Mouse (Mus musculus) embryo, embryonic 11 days (tissue): ENCODE results near the gene Lyrm2.

ENCODE experiments used
- DNase-seq: peaks from one replicate; pipeline ENCODE4 v3.0.0-alpha.2; 2015

Lyrm2 gene

DNA sequence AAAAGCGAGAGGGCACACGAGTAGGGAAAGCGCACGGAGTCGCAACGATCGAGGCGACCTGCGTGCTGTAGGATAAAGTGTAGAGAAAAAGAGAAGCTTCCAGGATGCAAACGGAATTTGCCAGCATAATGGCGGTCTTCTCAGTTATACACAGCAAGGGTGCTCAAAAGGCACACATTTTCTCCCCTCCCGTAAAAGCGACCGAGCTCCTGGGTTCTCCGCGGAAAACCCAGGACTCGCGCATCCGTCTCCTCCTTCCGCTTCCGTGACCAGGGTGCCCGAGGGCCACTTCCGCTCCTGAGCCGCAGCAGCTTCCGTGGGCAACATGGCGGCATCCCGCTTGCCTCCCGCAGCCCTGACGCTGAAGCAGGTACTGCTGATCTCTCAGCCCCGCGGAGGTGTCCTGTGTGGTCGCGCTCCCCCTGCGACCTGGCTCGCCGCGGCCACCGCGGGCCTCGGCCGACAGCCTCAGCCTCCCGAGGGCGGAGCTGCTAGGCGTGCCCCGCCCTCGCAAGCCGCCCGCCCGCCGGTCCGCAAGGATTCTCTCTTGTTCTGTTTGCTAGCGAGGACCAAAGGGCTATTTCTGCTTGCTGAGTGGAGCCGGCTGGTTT, at the start of gene Lyrm2:
TSS of gene Lyrm2 (plus strand) at position 288 of the 611 bp plus-strand sequence.
- DNase-seq, result peak; percentile 91

DNA sequence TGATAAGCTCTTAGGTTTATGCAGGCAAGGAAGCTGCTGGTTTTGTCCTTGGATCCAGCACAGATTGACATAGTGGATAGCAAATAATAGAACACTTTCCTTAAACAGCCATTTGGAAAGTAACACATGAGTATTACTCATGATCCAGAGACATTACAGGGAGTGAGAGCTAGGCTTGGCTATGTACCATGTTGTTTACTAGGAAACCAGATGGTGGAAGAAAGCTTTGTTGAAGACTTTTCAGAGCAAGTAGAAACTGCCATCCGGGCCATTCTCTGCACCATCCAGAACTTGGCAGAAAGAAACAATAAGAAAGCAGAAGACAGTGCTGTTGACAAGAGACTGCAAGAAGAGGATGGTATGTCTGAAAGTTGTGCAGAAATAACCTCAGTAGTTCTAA, 49.3 kb upstream of the Lyrm2 start:
- DNase-seq, result no peak

- DNase-seq, result no peak
Measured at GRCm38 (mm10) chr4:32757430-32757829, 42.6 kb upstream of the Lyrm2 start.

GRCm38 (mm10) chr4:32767471-32767870, 32.6 kb upstream of the Lyrm2 start:
- DNase-seq, result no peak

GRCm38 (mm10) chr4:32768046-32768445, 32.0 kb upstream of the Lyrm2 start:
- DNase-seq, result no peak

DNA sequence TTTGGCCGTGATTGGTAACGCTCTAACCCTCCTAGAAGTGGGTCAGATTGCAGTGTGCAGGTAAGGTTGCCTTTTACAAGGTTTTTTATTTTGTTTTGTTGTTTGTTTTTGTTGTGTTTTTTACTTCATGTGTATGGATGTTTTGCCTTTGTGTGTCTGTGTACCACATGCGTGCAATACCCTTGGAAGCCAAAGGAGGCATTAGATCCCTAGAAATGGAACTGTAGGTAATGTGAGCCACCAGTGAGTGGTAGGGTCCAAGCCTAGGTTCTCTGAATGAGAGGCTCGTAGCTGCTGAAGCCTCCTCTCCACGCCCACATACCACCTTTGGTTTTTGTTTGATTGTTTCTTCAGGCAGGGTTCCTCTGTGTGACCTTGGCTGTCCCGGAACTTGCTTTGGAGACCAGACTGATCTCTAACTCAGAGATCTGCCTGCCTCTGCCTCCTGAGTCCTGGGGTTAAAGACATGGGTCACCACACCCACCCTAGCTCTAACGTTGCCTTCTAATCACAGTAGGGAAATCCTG, 29.7 kb upstream of the Lyrm2 start:
- no peak for DNase-seq

GRCm38 (mm10) chr4:32779996-32780395, 20.1 kb upstream of the Lyrm2 start:
- no peak for DNase-seq

DNA sequence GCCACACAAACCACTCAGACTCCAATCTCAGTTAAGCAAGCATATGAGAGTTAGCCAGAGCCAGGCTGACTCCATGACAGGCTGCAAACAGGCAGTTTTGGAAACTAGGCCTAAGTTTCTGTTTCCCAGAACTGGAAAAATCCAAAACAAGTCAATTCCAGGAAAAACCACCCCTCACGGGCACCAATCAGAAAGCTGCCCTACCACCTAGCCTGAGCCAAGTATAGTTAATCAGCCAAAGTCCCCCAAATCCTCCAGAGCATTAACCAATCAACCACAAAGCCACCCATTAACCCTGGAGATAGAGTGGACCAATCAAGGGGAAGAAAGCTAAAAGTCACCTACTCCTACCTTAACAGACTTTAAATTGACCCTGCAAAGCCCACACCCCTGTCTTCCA, 12.9 kb upstream of the Lyrm2 start:
- DNase-seq, result no peak

DNA sequence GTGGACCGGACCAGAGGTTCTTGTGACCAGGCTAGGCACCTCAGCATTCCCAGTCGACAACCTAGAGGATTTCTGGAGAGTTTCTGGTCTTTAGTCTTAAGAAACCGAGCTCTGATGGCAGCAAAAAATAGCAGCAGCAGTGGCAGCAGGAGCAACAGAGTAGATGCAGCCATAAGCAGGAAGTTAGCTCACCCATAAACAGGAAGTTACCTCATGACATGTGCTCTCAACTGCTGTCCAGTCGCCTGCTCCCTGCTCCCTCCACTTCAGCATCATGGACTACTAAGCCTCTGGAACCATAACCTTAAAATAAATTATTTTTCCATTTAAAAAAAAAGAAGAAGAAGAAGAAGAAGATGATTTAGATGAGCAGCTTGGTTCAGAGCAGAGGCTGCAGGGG, 11.0 kb upstream of the Lyrm2 start:
- no peak for DNase-seq

- no peak for DNase-seq
Measured at GRCm38 (mm10) chr4:32798976-32799375, 1.1 kb upstream of the Lyrm2 start.

- DNase-seq, result no peak
Measured at GRCm38 (mm10) chr4:32800577-32801170, 621 bp downstream of the Lyrm2 start.

DNA sequence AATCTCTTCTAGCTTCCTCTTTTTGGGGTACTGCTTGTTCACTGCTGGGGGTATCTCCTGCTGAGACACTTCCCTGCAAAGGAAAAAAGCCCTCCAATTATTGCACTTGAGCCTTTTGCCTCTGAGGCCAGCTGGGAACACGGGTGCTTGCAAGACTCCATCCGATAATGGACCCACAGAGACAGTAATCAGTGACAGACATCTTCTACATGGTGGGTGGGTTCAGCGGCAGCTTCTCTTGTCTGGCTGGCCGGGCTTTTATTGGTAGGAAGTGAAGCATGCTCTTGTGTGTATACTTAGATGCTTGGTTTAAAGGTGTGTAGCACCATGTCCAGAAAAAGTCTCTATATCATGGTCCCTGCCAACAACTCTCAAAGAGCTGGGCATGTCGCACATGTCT, 17.4 kb downstream of the Lyrm2 start:
- no peak for DNase-seq

DNA sequence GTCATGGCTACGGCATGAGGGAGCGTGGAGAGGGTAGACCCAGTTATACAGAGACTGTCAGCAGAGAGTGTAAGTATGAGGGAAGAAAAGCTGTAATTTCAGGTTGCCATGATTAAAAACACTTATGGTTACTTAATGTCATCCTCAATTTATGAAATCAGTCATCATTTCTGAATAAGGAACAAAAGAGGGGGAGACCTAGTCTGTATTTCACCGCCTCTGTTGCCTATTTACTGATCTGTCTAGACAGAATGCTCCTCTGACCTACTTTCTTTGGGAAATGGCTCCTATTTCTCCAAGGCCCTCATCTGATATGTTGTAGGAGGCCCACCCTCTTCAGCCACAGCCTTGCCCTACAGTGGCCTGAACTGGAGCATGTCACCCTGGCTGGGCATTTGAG, 20.6 kb downstream of the Lyrm2 start:
- DNase-seq, result no peak

GRCm38 (mm10) chr4:32824254-32824653, 24.2 kb downstream of the Lyrm2 start:
- no peak for DNase-seq

- no peak for DNase-seq
Measured at GRCm38 (mm10) chr4:32826925-32827324, 26.9 kb downstream of the Lyrm2 start.

- DNase-seq, result no peak
Measured at GRCm38 (mm10) chr4:32828385-32829077, 28.5 kb downstream of the Lyrm2 start.

- DNase-seq, result peak; percentile 18
Measured at GRCm38 (mm10) chr4:32829316-32829715, 29.3 kb downstream of the Lyrm2 start.

GRCm38 (mm10) chr4:32833494-32834282, 33.6 kb downstream of the Lyrm2 start:
- DNase-seq, result peak; percentile 51

GRCm38 (mm10) chr4:32834541-32834940, 34.5 kb downstream of the Lyrm2 start:
- DNase-seq, result no peak

- DNase-seq, result no peak
Measured at GRCm38 (mm10) chr4:32836071-32836470, 36.0 kb downstream of the Lyrm2 start.

- no peak for DNase-seq
Measured at GRCm38 (mm10) chr4:32838401-32838800, 38.3 kb downstream of the Lyrm2 start.
